Mouse (Mus musculus): Measurements from ENCODE around the gene Top3b.
"Not testable (repeated sequence)": the region's sequence is repeated elsewhere in the genome, so short reads cannot be mapped to it uniquely, and the experiment has no call there.

- TF ChIP-seq CTCF (IDR thresholded peaks at IDR 0.05; ENCODE audit: borderline replicate concordance, extremely low read depth, insufficient read depth, insufficient read length); POLR2A (IDR thresholded peaks at IDR 0.05; ENCODE audit: borderline replicate concordance, extremely low read depth, insufficient read depth, insufficient read length, poor library complexity, severe bottlenecking): not testable (repeated sequence)
These were observed 14.5 kb upstream of the Top3b start for GRCm38 (mm10) chr16:16856054-16856453.

Measured in brain, embryonic 14.5 days (tissue).